Mouse (Mus musculus): Measurements from ENCODE around the gene Ndufa3.

Ndufa3 gene

GRCm38 (mm10) chr7:3610437-3610836 is 6.7 kb upstream of the Ndufa3 start:
- no peak for DNase-seq (ENCODE audit: low spot score in 2 of 2)

- no peak for DNase-seq (ENCODE audit: low spot score in 2 of 2)
Measured at GRCm38 (mm10) chr7:3611006-3611405, 6.2 kb upstream of the Ndufa3 start.

GRCm38 (mm10) chr7:3614021-3614420 is 3.2 kb upstream of the Ndufa3 start:
- no peak for DNase-seq (ENCODE audit: low spot score in 2 of 2)

GRCm38 (mm10) chr7:3616057-3616388 is 1.1 kb upstream of the Ndufa3 start, which contains the start of gene Oscar:
Gene Oscar, minus strand, starts transcription at chr7:3616157.
- DNase-seq (ENCODE audit: low spot score in 2 of 2): no peak

GRCm38 (mm10) chr7:3616389-3617241 is 558 bp upstream of the Ndufa3 start:
- no peak for DNase-seq (ENCODE audit: low spot score in 2 of 2)

- DNase-seq (ENCODE audit: low spot score in 2 of 2): no peak
Measured at GRCm38 (mm10) chr7:3629030-3629429, 11.9 kb downstream of the Ndufa3 start.

GRCm38 (mm10) chr7:3629543-3630477 is 12.6 kb downstream of the Ndufa3 start, which contains the start of the genes Tfpt and Prpf31:
Gene Tfpt, minus strand, starts transcription at chr7:3629929.
Gene Prpf31, plus strand, starts transcription at chr7:3629985.
- peak; percentile 87 to 89 for DNase-seq (ENCODE audit: low spot score in 2 of 2)

- no peak for DNase-seq (ENCODE audit: low spot score in 2 of 2)
Measured at GRCm38 (mm10) chr7:3630478-3630815, 13.3 kb downstream of the Ndufa3 start.

- DNase-seq (ENCODE audit: low spot score in 2 of 2): no peak
Measured at GRCm38 (mm10) chr7:3643412-3643811, 26.2 kb downstream of the Ndufa3 start.

- no peak for DNase-seq (ENCODE audit: low spot score in 2 of 2)
Measured at GRCm38 (mm10) chr7:3643843-3644242, 26.7 kb downstream of the Ndufa3 start.

GRCm38 (mm10) chr7:3644348-3644671 is 27.1 kb downstream of the Ndufa3 start:
- DNase-seq (ENCODE audit: low spot score in 2 of 2): no peak

GRCm38 (mm10) chr7:3644672-3645487 is 27.7 kb downstream of the Ndufa3 start, which contains the start of gene Cnot3:
Gene Cnot3, plus strand, starts transcription at chr7:3645268.
- peak; percentile 98 to 99 for DNase-seq (ENCODE audit: low spot score in 2 of 2)

GRCm38 (mm10) chr7:3645488-3646025 is 28.4 kb downstream of the Ndufa3 start:
- DNase-seq (ENCODE audit: low spot score in 2 of 2): no peak

- DNase-seq (ENCODE audit: low spot score in 2 of 2): no peak
Measured at GRCm38 (mm10) chr7:3646188-3646587, 29.0 kb downstream of the Ndufa3 start.

- no peak for DNase-seq (ENCODE audit: low spot score in 2 of 2)
Measured at GRCm38 (mm10) chr7:3646641-3647040, 29.5 kb downstream of the Ndufa3 start.

GRCm38 (mm10) chr7:3656966-3657365 is 39.8 kb downstream of the Ndufa3 start:
- no peak for DNase-seq (ENCODE audit: low spot score in 2 of 2)

GRCm38 (mm10) chr7:3658578-3658977 is 41.4 kb downstream of the Ndufa3 start:
- no peak for DNase-seq (ENCODE audit: low spot score in 2 of 2)

- DNase-seq (ENCODE audit: low spot score in 2 of 2): no peak
Measured at GRCm38 (mm10) chr7:3664524-3665214, 47.5 kb downstream of the Ndufa3 start.

GRCm38 (mm10) chr7:3665215-3666114 is 48.3 kb downstream of the Ndufa3 start, which contains the start of gene Leng1:
Gene Leng1, minus strand, starts transcription at chr7:3665840.
- peak; percentile 95 to 96 for DNase-seq (ENCODE audit: low spot score in 2 of 2)

GRCm38 (mm10) chr7:3666921-3667391 is 49.8 kb downstream of the Ndufa3 start:
- no peak for DNase-seq (ENCODE audit: low spot score in 2 of 2)

All from urinary bladder, postnatal 4 days (tissue).